Mouse (Mus musculus): ENCODE data around the gene Pcsk7.

DNA sequence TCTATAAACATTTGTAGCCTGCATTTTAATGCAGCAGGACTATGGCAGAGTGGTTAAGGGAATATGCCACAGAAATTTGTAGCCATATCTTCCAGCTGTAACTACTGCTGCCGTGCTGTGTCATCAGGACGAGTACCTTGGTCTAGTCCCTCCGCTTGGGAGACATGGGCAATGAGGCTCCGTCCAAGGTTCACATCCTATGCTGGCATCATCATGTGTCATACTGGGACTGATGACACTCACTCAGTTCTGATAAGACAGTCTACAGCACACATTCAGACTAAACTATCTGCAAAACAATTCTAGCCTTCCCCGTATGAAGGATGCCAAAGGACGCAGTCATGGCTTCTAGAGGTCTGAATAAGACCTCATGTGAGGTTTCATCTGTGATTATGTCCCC, 57.3 kb downstream of the Pcsk7 start:
- TF ChIP-seq POLR2A (IDR thresholded peaks at IDR 0.05; ENCODE audit: borderline replicate concordance, insufficient read depth, low read length) (no peak), CTCF (IDR thresholded peaks at IDR 0.05; ENCODE audit: borderline replicate concordance, insufficient read depth, low read depth, low read length) (no peak)
